Mouse (Mus musculus) adipocyte (in vitro differentiated cells): ENCODE results near the gene Cep89.

Experiments used
- DNase-seq: peaks from one replicate; pipeline ENCODE4 v3.0.0-alpha.2; 2016; ENCODE audit warnings: low spot score

Gene Cep89

GRCm38 (mm10) chr7:35396542-35397168 lies at the start of gene Cep89, which contains the start of gene Faap24:
Cep89 (plus strand) TSS chr7:35397035.
Faap24 (minus strand) TSS chr7:35396836.
- DNase-seq = peak; percentile 95

- no peak for DNase-seq
Measured at GRCm38 (mm10) chr7:35347918-35348700, 48.7 kb upstream of the Cep89 start.

DNA sequence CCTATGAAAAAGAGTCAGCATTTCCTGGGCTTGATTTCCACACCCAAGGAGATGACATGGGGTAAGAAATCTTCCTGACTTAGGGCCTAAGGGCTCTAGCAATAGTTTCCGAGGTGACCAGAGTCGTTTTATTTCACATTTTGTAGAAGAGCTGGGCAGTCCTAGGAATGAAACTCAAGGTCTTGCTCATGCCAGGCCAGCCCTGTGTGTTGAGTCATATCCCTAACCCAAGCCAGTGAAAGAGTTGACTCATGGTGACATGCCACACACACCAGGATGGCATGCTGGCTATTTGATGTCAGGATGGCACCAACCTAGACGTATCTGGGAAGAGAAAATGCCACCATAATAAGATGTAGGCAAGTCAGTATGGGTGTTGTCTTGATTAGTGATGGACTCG lies 47.8 kb upstream of the Cep89 start:
- peak; percentile 3 for DNase-seq

- no peak for DNase-seq
Measured at GRCm38 (mm10) chr7:35349886-35350684, 46.8 kb upstream of the Cep89 start.

- no peak for DNase-seq
Measured at GRCm38 (mm10) chr7:35351155-35351554, 45.7 kb upstream of the Cep89 start.

GRCm38 (mm10) chr7:35353306-35353705 lies 43.5 kb upstream of the Cep89 start:
- DNase-seq = no peak

GRCm38 (mm10) chr7:35355303-35355872 lies 41.4 kb upstream of the Cep89 start:
- DNase-seq = no peak

GRCm38 (mm10) chr7:35357621-35358020 lies 39.2 kb upstream of the Cep89 start:
- DNase-seq = no peak

- no peak for DNase-seq
Measured at GRCm38 (mm10) chr7:35362253-35362652, 34.6 kb upstream of the Cep89 start.

GRCm38 (mm10) chr7:35362868-35363267 lies 34.0 kb upstream of the Cep89 start:
- DNase-seq = no peak

DNA sequence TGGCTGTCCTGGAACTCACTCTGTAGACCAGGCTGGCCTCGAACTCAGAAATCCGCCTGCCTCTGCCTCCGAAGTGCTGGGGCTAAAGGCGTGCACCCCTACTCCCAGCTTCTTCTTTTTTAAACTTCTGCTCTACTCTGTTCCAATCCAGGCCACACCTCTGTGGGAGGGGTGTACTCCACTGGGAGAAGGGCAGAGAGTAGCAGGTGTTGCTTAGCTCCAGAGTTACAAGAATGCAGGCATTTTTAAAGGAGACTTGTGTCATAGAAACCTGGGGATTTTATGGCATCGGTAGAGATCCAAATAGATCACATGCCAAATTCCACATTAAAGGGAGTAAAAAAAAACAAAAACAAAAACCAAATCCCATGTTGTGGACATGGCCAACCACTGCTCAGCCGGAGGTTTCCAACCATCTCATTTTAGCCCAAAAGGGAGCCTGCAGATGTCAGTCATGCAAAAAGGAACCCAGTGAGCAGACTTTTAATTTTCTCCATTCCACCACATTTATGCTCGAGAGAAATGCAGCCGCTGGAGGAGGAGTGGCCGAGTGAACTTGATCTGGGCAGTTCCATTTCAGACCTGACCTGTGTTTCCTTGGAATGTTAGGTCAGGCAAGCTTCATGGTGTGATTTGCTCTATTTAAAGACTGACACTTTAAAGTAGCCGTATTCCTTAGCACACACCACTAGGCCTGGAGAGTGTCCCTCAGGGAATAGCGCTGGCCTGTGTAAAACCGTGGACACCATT lies 31.5 kb upstream of the Cep89 start:
- DNase-seq = no peak

- DNase-seq = no peak
Measured at GRCm38 (mm10) chr7:35371096-35371495, 25.7 kb upstream of the Cep89 start.

GRCm38 (mm10) chr7:35372483-35373017 lies 24.3 kb upstream of the Cep89 start:
- DNase-seq = no peak

GRCm38 (mm10) chr7:35373146-35373989 lies 23.5 kb upstream of the Cep89 start:
- DNase-seq = no peak

- no peak for DNase-seq
Measured at GRCm38 (mm10) chr7:35374265-35374664, 22.6 kb upstream of the Cep89 start.

- DNase-seq = no peak
Measured at GRCm38 (mm10) chr7:35376623-35377022, 20.2 kb upstream of the Cep89 start.

DNA sequence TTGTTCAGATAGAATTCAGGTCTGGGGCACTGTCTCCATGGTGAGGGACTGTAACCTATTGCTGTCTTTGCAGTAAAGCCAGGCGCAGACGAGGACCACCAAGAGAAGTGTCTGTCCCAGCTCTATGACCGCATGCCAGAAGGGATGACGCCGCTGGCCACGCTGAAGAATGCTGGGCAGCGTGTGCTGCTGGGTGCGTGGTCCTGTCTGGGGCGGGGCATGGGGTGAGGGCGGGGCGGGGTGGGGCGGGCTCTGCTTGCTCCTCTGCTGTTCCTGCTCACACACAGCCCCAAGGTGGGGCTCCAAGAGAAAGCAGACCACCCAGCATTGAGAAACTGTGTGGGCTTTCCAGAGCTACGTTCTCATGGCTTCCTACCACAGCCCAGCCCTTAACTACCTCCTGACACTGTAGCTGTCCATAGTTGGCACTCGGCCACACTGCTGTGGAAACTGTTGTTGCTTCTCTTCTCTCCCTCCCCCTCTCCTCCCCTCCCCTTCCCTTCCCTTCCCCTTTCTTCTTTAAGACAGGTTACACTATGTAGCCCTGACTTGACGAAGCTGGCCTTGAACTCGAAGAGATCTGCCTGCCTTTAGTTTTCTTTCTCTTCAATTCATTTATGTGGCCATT lies 17.2 kb upstream of the Cep89 start:
- peak; percentile 39 for DNase-seq

DNA sequence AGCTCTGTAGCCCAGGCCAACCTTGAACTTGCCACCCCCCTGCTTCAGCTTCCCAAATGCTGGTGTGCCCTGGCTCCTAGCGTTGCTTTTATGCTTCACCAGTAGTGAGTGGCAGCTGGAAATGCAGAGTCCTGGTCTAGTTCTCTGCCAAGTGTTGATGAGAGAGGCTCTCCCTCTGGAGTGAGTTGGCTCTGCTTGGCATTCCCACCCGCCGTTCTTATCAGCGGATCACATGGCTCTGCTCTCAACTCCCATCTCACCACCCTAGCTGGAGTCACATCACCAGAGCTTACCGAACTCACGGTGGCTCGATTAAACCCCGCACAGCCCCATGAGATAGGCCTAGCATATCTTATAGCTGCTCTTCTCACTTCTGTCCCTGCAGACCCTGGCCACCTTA lies 16.5 kb upstream of the Cep89 start:
- no peak for DNase-seq

- DNase-seq = no peak
Measured at GRCm38 (mm10) chr7:35381861-35382260, 15.0 kb upstream of the Cep89 start.
